Mouse (Mus musculus) ZHBTc4 (cell line): ENCODE results near the gene Scube3.

Experiments
- DNase-seq: peaks from one replicate; pipeline ENCODE4 v3.0.0-alpha.2; 2011; ENCODE audit warnings: low read depth, low spot score

Scube3 gene

DNA sequence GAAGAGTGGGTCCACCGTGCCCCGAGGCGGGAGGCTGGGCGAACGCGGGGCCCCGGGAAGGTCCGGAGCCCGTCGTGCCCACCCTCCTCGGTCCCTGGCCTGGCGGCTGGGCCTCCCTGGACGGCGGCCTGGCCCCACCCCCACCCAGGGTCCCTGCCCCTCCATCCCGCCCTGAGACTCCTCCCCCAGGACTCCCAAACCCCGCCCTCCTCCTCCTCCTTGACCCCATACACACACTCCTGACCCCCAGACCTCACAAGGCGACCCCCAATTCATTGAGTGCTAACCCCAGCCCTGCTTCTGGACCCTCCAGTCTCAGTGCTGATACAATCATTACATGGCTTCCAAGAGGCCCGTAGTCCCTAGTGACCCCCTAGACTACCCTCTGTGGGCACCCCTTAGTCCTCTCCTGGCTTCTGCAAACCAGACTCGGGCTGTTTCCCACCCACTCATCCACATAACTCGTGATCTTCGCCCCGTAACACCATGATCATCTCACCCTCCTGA is 35.7 kb downstream of the Scube3 start:
- DNase-seq, result peak; percentile 79

DNA sequence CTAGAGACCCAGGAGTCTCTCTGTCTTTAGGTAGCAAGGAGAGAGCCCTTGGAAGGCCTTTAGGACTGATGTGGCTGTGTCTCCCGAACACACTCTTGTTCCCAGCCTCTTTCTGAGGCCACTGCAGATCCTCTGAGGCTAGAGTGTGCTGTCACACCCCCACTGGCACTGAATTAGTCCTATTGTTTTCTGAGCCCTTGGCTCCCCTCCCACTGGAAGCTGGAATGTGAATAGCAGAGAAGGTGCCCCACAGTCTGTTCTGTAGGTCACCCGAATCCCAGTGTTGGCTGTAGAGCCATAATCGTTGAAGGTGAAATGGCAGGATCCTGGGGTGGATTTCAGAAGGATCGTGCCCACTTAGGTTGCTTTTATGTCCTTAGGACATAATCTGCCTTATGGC is 38.4 kb downstream of the Scube3 start:
- peak; percentile 67 for DNase-seq

DNA sequence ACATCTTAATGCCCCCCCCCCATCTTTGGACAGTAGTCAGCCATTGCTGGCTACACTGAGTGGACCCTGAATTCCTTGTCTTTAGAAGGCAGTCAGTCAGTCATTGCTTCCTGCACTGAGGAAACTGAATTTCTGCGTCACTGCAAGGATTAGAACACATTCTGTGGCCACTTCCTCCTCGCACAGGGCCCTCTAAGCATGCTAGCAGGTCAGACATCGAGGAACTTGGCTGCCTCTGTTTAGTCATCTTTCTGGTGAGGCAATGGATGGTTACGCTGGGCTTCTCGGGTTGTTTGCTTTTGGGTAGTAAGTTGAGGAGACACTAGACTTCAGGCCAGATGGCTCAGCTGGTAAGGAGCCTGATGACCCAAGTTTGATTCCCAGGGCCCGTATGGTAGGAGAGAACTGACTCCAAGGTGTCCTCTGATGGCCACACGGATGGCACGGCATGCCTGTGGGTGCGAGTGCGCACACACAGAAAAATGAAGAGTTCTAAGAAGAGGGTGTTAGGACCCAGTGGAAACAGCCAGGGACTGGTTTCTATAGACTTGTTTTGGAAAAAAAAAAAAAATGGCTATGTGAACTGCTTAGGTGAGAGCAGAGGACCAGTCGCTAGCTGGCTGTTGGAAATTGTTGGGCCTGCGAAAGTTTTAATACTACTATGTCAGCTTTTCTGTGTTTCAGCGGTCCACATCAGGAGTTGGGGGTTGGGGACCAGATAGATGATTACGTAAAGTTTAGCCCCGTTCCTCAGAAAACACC is 39.0 kb downstream of the Scube3 start:
- DNase-seq, result no peak

DNA sequence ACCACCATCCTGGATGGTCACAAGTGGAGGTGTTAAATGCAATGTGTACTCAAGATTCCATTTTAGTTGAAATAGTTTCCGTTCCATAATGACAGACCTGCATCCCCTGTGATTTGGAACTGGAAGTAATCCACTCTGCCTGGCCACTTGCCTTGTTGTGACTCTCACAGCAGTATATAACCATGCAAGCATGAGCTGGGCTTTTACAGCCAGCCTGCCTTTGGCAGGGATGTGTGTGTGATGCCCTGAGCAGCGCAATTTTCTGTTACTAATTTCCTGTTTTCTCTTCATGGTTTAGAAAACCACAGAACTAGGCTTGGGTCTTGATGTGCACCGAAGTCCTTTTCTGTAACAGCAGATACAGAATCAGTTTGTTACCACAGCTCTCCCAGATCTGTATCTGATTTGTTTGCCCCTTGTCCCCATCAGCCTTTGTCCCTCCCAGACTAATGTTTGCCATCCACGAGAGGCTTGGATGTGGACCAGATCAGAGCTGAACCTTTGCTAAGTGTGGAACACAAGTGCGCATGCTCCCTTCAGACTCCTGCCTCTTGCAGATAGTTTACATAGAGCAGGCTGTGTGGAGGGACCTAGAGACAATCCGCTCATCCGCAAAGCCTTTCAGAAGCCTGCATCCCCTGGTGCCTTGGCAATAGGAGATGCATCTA is 43.2 kb downstream of the Scube3 start:
- no peak for DNase-seq

DNA sequence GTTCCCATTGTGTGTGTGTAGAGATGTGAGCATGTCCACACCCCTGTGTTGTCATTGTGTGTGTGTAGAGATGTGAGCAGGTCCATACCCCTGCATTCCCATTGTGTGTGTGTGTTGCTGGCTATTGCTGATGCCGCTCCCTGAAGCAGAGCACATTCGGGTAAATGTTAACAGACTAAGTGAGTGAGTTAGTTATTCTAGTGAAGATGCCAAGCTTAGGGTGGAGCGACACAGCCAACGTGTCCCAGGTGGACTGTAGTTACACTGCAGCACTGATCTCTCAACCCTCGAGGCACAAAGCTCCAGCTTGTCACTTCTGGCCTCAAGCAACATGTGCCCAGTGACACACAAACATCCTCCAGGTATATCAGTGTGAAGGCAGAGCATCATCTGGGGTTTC is 46.4 kb downstream of the Scube3 start:
- DNase-seq, result no peak

DNA sequence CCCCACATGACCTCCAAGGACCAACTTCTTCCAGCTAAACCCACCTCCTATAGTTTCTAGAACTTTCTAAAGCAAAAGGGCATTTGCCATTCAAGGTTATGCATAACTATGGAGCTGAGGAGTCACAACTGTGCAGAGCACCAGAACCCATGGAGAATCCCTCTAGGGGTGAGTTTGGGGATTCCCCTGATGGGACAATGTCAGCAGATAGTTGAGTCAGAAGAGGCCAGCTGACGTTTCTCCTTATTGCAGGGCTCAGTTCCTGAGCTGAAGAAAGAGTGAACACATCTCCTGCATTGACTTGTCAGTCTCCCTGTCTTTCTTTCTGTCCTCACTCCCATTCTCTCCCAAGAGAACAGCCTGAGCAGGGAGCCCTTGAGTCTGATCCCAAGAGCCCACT is 50.8 kb downstream of the Scube3 start:
- no peak for DNase-seq

DNA sequence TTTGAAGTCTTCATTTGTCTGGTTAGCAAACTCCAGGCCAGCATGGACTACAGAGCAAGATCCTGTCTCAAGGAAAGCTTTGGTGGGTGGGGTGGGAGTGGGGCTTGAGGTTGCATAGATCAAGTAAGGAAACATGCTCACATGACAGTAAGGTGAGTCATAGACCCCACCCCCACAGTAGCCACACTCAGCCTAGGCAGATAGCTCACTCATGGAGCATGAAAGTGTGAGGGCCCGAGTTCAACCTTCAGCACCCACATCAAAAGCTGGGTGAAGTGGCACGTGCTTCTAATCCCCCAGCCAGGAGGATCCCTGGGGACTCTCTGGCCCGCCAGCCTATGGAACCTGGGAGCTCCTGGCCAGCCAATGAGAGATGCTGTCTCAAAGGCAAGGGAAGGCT is 51.6 kb downstream of the Scube3 start:
- no peak for DNase-seq

DNA sequence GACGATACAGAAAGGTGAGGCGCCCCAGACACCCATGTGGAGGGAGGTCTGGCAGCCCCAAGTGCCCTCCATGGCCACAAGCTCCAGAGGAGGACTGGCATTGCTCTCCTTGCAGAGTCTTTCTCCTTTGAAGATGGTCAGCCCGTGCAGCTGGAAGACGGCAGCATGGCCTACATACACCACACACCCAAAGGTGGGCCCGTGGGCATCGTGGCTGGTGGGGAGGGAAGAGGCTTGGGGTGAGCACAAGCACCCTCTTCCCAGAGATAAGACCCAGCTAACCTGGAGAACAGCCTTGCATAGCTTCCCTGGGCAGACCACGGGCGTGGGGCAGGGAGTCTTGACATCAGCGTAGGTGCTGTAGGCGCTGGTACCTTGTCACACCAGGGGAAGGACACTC is 53.1 kb downstream of the Scube3 start:
- no peak for DNase-seq

DNA sequence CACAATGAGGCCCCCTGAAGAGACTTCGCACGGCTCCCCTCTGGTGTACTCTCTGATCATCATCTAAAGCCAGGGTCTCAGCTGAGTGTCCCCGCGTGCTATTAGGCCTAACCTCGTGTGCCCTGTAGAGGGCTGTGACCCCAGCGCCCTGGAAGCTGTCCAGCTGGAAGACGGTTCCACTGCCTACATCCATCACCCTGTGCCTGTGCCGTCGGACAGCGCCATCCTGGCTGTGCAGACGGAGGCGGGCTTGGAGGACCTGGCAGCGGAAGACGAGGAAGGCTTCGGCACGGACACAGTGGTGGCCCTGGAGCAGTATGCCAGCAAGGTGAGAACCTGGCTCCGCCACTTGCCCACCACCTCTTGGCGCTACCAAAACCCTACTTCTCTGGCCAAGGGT is 55.7 kb downstream of the Scube3 start:
- no peak for DNase-seq

DNA sequence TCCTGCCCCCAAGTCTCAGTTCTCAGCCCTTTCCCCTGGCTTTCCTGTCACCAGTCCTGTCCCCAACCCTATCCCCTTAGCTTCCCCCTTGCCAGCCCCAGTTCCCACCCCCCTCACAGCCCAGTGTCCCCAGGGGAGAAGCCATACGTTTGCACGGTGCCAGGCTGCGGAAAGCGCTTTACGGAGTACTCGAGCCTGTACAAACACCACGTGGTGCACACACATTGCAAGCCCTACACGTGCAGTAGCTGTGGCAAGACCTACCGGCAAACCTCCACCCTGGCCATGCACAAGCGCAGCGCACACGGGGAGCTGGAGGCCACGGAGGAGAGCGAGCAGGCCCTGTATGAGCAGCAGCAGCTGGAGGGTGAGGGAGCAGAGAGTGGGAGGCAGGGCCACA is 60.0 kb downstream of the Scube3 start:
- DNase-seq, result no peak

DNA sequence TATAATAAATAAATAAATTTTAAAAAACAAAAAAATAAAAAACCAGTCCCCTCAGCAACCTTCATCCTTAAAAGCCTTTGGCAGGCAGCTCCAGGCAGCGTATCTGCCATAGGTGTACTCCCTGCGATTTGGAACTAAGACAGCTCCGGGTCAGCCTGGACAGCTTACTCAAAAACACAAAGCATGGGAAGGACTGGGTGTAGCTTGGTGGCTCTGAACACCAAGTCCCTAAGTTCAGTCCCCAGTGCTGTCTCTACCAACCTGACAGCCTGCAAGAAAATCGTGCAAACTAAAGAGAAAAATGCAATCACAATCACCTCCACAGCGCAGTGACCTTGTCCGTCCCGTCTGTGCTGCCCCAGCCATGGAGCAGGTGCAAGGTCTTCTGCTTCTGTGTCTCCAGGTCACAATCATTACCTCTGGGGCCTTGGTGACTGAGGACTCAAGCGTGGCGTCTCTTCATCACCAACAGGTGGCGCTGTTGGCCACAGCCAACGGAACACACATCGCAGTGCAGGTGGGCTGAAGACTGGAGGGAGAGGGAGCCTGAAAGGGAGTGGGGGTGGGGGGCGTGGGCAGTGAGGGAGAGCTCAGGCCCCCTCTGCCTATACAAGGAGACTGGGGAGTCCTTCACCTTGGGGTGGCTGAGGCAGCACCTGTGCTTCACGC is 62.2 kb downstream of the Scube3 start:
- peak; percentile 89 for DNase-seq

DNA sequence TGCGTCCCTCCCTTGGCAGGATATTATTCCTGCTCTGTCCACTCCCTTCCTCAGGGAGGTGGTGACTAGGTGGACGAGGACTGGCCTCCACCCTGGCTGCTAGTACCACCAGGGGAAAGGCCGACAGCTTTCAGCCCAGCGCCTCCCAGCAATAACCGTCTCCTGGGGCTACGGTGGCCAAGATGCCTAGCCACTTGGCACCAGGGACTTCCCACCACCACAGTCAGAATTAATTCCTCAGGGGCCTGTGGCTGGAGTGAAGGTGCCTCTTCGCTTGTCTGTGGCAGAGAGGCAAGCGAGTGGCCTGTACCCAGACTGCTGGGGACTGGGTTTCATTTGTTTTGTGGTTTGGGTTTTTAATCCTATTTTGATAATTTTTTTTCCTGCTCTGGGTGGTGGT is 63.5 kb downstream of the Scube3 start:
- no peak for DNase-seq

DNA sequence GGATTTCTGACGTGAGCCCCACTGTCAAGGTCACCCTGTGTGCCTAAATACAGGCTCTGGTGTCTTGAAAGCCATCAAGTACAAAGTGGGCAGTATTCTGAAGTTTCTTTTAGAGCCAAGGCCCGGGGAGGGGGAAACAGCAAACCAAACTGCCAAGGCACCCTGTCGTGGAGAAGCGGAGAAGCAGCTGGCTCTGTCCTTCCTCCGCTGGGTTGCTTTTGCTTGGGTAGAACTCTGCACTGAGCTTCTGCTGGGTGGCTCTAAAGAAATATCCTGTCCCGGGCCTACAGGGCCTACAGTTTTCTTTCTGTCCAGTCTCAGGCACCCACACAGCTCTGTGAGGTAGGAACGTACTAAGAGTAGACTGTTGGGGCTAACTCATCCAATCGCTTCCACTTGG is 65.2 kb downstream of the Scube3 start:
- no peak for DNase-seq

DNA sequence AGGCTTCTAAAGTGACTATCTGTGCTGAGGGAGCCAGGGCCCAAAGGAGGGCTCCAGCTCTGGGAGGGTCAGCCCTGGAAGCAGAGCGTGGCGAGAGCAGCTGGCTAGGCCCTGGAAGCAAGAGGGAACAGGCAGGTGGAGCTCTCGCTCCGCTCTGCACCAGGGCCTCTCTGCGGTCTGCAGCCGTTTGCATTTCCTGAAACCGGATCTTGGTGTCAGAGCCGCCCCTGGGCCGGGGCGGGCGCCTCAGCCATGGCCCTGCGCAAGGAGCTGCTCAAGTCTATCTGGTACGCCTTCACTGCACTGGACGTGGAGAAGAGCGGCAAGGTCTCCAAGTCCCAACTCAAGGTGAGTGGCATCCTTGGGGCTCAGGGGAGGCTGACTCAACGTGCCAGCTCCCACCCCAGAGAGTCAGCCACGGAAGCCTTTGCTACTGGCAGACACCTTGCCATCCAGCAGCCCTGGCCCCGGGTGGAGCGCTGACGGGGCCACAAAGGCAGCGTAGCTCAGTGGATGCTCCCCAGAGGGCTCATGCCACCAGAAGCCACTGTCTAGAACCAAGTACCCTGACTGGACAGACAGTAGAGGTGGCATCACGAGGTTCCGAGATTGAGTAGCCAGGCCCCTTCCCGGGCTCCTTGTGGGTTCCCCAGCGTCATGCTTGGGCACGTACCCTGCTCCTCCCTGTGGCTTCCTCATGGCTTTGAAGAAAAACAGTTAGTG is 65.8 kb downstream of the Scube3 start, which contains the start of gene Def6:
TSS of gene Def6 (plus strand) at position 188 of the 723 bp plus-strand sequence.
- peak; percentile 89 for DNase-seq

DNA sequence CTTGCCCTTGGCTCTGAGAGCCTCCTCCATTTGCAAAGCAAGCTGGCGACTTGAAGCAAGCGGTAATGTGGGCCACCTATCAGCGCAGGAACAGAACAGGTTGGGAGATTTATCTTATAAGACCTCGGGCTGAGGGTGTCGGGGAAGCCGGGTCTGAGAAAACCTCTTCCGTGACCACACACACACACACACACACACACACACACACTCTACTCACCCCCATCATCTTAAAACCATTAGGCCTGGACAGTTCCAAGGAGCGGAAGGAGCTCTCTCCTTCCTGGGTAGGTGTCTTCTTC is 66.3 kb downstream of the Scube3 start:
- no peak for DNase-seq

DNA sequence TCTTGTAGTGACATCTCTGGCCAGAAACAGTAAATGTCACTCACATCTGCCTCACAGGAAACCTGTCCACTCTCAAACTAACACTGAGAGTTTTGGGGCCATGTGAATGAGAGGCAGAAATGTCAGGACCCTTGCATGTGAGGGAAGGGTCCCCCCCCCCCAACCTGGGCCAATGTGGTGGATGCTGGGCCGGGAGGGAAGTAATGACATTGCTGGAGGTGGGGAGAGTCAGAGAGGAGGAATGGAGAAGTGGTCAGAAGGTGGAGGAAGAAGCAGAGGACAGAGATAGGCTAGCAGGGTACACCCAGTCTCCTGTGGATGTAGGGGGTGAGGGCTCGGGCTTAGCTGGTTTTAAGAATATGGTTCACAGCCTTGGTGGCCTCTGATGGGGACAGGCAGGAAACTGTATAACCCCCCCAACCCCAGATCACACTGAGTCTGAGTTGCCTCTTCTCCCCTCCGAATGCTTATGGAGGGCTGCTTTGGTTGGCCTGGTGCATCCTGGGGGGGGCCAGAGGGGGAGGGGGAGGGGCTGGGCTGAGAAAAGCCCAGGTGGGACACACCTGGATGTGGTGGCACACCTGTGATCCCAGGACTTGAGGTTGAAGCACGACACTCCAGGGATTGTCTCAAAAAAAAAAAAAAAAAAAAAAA is 67.6 kb downstream of the Scube3 start:
- DNase-seq, result no peak

DNA sequence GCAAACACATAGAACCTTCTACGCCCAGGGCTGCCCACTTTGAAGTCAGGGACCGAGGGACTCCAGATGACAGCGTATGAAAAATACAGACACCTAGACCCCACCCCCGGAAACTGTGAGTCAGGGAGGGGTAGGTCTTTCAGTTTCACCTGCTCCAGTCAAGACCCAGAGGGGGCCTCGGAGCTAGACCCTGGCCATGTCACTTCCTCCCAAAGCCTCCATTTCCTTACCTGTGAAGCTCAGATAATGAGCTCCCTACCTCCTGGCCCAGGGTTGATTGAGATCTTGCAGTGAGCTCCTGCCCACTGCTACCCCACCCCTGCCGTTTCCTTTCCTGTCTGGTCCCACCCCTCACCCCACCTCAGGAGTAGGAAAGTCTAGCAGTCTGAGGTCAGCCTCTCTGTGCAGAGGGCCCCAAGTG is 70.0 kb downstream of the Scube3 start:
- DNase-seq, result no peak

DNA sequence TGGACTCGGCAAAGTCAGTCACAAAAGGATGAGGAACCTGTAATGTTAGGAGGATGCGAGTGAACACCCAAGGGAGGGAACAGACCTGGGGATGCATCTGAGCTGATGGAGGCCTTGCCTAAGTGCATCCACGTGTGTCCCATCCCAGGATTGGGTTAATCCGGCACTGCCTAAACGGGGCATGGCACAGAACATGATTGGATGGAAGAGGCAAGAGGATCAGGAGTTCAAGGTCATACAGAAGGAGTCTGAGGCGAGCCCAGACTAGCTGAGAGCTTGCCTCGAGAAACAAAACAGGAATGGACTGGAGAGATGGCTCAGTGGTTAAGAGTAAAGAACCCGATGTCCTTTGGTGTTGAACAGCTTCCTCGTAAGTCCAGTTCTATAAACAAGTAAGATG is 70.5 kb downstream of the Scube3 start:
- DNase-seq, result peak; percentile 61

DNA sequence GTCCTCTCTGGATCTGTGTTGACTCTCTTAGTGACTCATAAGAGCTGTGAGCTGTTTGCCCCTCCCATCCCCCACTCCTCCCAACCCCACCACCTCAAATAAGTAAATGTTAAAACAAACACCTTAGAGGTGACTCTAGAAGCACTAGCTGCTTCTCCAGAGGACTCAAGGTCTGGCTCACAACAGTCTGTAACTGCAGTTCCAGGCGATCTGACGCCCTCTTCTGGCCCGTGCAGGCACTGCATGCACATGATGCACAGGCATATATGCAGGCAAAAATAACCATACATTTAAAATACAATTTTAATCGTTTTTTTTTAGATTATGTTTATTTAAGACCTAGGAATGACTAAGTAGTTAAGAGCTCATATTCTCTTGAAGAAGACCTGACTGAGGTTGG is 71.3 kb downstream of the Scube3 start:
- DNase-seq, result peak; percentile 80

DNA sequence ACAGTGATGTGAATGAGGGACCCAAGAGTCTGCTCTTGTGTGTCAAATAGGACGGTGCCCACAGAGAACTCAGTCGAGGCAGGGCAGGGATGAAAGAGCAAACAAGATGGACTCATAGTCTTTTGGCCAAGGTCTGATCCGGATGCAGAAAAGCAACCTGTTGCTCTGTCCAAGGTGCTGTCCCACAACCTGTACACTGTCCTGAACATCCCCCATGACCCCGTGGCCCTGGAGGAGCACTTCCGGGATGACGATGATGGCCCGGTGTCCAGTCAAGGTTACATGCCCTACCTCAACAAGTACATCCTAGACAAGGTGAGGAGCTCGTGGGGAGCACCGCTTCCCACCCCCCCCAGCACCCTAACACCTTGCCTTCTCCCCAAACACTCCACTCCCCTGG is 74.8 kb downstream of the Scube3 start:
- DNase-seq, result no peak
